Mouse (Mus musculus) E14TG2a.4 (cell line): ENCODE data around the gene Tec.

ENCODE experiments used
- CTCF ChIP-seq: conservative IDR thresholded peaks from 2 replicates; pipeline ENCODE4 v1.5.1; 2014; ENCODE audit warnings: low read length
- NANOG ChIP-seq: IDR thresholded peaks from 2 replicates; pipeline ENCODE4 v1.6.1; 2014; ENCODE audit warnings: borderline replicate concordance, low read length, mixed read lengths
- POU5F1 ChIP-seq: IDR thresholded peaks from 2 replicates; pipeline ENCODE4 v1.6.1; 2014; ENCODE audit warnings: low read length, borderline replicate concordance

DNA sequence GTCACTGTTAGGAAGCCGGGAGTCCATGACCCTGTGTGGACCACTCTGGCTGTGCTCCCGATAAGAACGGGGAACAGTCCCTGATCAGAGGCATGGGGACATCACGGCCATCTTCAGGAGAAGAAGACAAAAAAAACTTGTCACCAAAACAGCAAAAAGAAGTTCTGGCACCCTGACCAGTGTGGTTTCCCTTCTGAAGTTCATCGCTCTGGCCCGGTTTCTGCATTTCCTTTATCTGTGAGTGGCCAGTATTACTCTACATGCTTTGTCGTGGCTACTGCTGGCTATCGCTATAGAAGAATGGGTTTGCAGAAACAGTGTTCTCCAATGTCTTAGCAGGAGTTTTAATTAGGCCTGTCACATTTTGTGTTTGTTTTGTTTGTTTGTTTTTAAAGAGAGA, 131.8 kb downstream of the Tec start:
- no peak for TF ChIP-seq CTCF
- TF ChIP-seq POU5F1: no peak
- no peak for TF ChIP-seq NANOG
